Mouse (Mus musculus): Measurements from ENCODE around the gene Ube2b.

GRCm38 (mm10) chr11:52002842-52003504 lies 2.4 kb upstream of the Ube2b start:
- TF ChIP-seq CTCF (IDR thresholded peaks at IDR 0.05; ENCODE audit: low read depth): no peak
- no peak for TF ChIP-seq EP300 (IDR thresholded peaks at IDR 0.05; ENCODE audit: low read depth)
